Comparison of ENCODE assay signal across 9 mouse cellular contexts in genomic region chr3:89322131-89322500, GRCm38 (mm10). TPM values are rescaled to one million over a fixed set of nuclear protein-coding genes. Genes with fewer than 3 reads are reported as not detected.
DNase-seq lines count a peak whose midpoint lies in the region; ATAC-seq and TF ChIP-seq lines count a peak whose summit lies in the region.
"Had no signal": no experiment of that assay in that cellular context is flagged by ENCODE, and none has a peak within 500 bp of the region (broad histone marks: within the 10 kb centered on the region; RNA-seq: fewer than 3 reads in every experiment).

No protein-coding gene starts in this region.

- H3K9me3 ChIP-seq in liver, embryonic 11.5 days (ENCODE audit: control insufficient read depth, low read length) = no peaks in the 10 kb centered on the region

- no peak for TF ChIP-seq CTCF in cerebellum, adult 2 months (IDR thresholded peaks at IDR 0.05; ENCODE audit: borderline replicate concordance, insufficient read depth, low read depth, low read length)
- no peak for TF ChIP-seq CTCF in spleen, adult 2 months (IDR thresholded peaks at IDR 0.05; ENCODE audit: extremely low read depth, insufficient read depth, insufficient read length, insufficient replicate concordance)

- peak overlapping the region; percentile 36 for H3K4me3 ChIP-seq in cerebellum, adult 2 months (replicated peaks; ENCODE audit: insufficient read depth, low read depth, low read length)
- peak overlapping the region; percentile 24; the same call in 1 of the 2 replicates for H3K4me3 ChIP-seq in spleen, adult 2 months (ENCODE audit: extremely low read depth, insufficient read depth, insufficient read length)
- H3K4me3 ChIP-seq in liver, embryonic 11.5 days (ENCODE audit: low read depth, low read length) = peak overlapping the region; percentile 63

- no peak overlapping the region for H3K27ac ChIP-seq in cerebellum, adult 2 months (ENCODE audit: insufficient read depth, low read length)
- H3K27ac ChIP-seq in spleen, adult 2 months (ENCODE audit: insufficient read depth, low read length) = no peak overlapping the region
- H3K27ac ChIP-seq in liver, embryonic 11.5 days (ENCODE audit: low read depth, low read length) = no peak overlapping the region
- H3K27ac ChIP-seq: macrophage had no signal

- H3K4me2 ChIP-seq in liver, embryonic 11.5 days = peak overlapping the region; percentile 89

- TF ChIP-seq POLR2A in cerebellum, adult 2 months (IDR thresholded peaks at IDR 0.05; ENCODE audit: borderline replicate concordance, insufficient read depth, low read length) = no peak
- TF ChIP-seq POLR2A in spleen, adult 2 months (IDR thresholded peaks at IDR 0.05; ENCODE audit: low read depth, low read length) = no peak

- peaks cover 6% of the 10 kb centered on the region; the same call in 1 of the 2 replicates for H3K27me3 ChIP-seq in cerebellum, adult 2 months (ENCODE audit: control insufficient read depth, insufficient read depth, low read length)
- H3K27me3 ChIP-seq in spleen, adult 2 months (ENCODE audit: control insufficient read depth, insufficient read depth, low read length) = peaks cover 38% of the 10 kb centered on the region
- H3K27me3 ChIP-seq in liver, embryonic 11.5 days (replicated peaks; ENCODE audit: control insufficient read depth, insufficient read depth, low read length) = peaks cover 74% of the 10 kb centered on the region

- peaks cover 9% of the 10 kb centered on the region; the same call in 1 of the 2 replicates for H3K4me1 ChIP-seq in cerebellum, adult 2 months (ENCODE audit: control insufficient read depth, insufficient read depth, low read length)
- H3K4me1 ChIP-seq in spleen, adult 2 months (ENCODE audit: control insufficient read depth, insufficient read depth, insufficient read length) = peaks cover 22% of the 10 kb centered on the region
- peaks cover 32% of the 10 kb centered on the region for H3K4me1 ChIP-seq in liver, embryonic 11.5 days (replicated peaks; ENCODE audit: control insufficient read depth, insufficient read depth, low read length)

- no peak for ATAC-seq in liver, embryonic 11.5 days (replicated peaks; ENCODE audit: low FRiP score)

- H3K36me3 ChIP-seq in spleen, adult 2 months (ENCODE audit: control insufficient read depth, insufficient read depth, low read length) = no peaks in the 10 kb centered on the region
- H3K36me3 ChIP-seq in liver, embryonic 11.5 days (ENCODE audit: control insufficient read depth, insufficient read depth, low read length) = no peaks in the 10 kb centered on the region

- no peak overlapping the region for H3K9ac ChIP-seq in liver, embryonic 11.5 days (ENCODE audit: low read depth, low read length)

- DNase-seq in cerebellum, adult 2 months = no peak
- DNase-seq in cerebellum, adult 9-11 months = no peak
- no peak for DNase-seq in spleen, adult 2 months (ENCODE audit: low read depth in 1 of 2, low spot score in 2 of 2)
- DNase-seq in spleen, postnatal 36 days (ENCODE audit: low spot score in 2 of 2) = no peak
- DNase-seq in liver, embryonic 11.5 days (ENCODE audit: low spot score) = no peak
- DNase-seq in adrenal gland, adult 18-20 months (ENCODE audit: low spot score in 2 of 2) = no peak
- no peak for DNase-seq in spleen, postnatal 10 days (ENCODE audit: low spot score in 2 of 2)
- DNase-seq in adrenal gland, postnatal 10 days = no peak

- WGBS in cerebellum, adult 2 months = under 1% methylated on average over 14 of the region's 14 CpGs
- 4% methylated on average over 14 of the region's 14 CpGs for WGBS in spleen, adult 2 months
- WGBS in liver, embryonic 11.5 days = 2% methylated on average over 14 of the region's 14 CpGs

RNA-seq across cellular contexts. Expression of gene Efna3, which starts 0.6 kb away (rescaled TPM):
- 31.9 and 37.0 TPM in 2 replicates for polyA plus RNA-seq in cerebellum, adult 2 months (2012; rRNA removed)
- polyA plus RNA-seq in spleen, adult 2 months (2012; rRNA removed) = not detected in 2 replicates
- polyA plus RNA-seq in liver, embryonic 11.5 days (2014; fragmentation: Nextera tagmentation; extraction: Ambion mirVana) = 2.1 and 3.9 TPM in 2 replicates
- total RNA-seq in adrenal gland, adult 18-20 months (2021) = under 1 TPM in 1 of 2 experiments, not detected in 1; 0.42 TPM
- under 1 TPM; 0.51 to 0.73 TPM for total RNA-seq in adrenal gland, postnatal 10 days (2021)
- polyA plus RNA-seq: macrophage had no signal

RNA-seq across cellular contexts. Expression of gene Efna4, which starts 15.7 kb away (rescaled TPM):
- 0.36 and 0.64 TPM in 2 replicates for polyA plus RNA-seq in cerebellum, adult 2 months (2012; rRNA removed)
- polyA plus RNA-seq in spleen, adult 2 months (2012; rRNA removed) = 0.62 and 1.5 TPM in 2 replicates
- 6.5 and 6.9 TPM in 2 replicates for polyA plus RNA-seq in liver, embryonic 11.5 days (2014; fragmentation: Nextera tagmentation; extraction: Ambion mirVana)
- 1 to 10 TPM in 1 of 2 experiments, under 1 TPM in 1; 0.43 to 1.1 TPM for total RNA-seq in adrenal gland, adult 18-20 months (2021)
- 1 to 10 TPM; 1.7 to 2.2 TPM for total RNA-seq in adrenal gland, postnatal 10 days (2021)
- polyA plus RNA-seq: macrophage had no signal

RNA-seq across cellular contexts. Expression of gene Adam15, which starts 27.7 kb away (rescaled TPM):
- 142 and 147 TPM in 2 replicates for polyA plus RNA-seq in cerebellum, adult 2 months (2012; rRNA removed)
- 49.6 and 62.0 TPM in 2 replicates for polyA plus RNA-seq in spleen, adult 2 months (2012; rRNA removed)
- polyA plus RNA-seq in liver, embryonic 11.5 days (2014; fragmentation: Nextera tagmentation; extraction: Ambion mirVana) = 19.5 and 23.2 TPM in 2 replicates
- total RNA-seq in adrenal gland, adult 18-20 months (2021) = 10 to 100 TPM; 56.3 to 87.6 TPM
- total RNA-seq in adrenal gland, postnatal 10 days (2021) = 10 to 100 TPM; 62.8 to 68.9 TPM

RNA-seq across cellular contexts. Expression of gene Dcst2, which starts 39.7 kb away (rescaled TPM):
- 0.32 and 0.36 TPM in 2 replicates for polyA plus RNA-seq in cerebellum, adult 2 months (2012; rRNA removed)
- polyA plus RNA-seq in spleen, adult 2 months (2012; rRNA removed) = 0.15 and 0.43 TPM in 2 replicates
- polyA plus RNA-seq in liver, embryonic 11.5 days (2014; fragmentation: Nextera tagmentation; extraction: Ambion mirVana) = 0.10 TPM in 1 of 2 replicates, not detected in the other
- under 1 TPM; 0.80 to 0.93 TPM for total RNA-seq in adrenal gland, adult 18-20 months (2021)
- total RNA-seq in adrenal gland, postnatal 10 days (2021) = under 1 TPM; 0.48 to 0.82 TPM
- polyA plus RNA-seq: macrophage had no signal

RNA-seq across cellular contexts. Expression of gene Efna1, which starts 41.2 kb away (rescaled TPM):
- 14.2 and 14.7 TPM in 2 replicates for polyA plus RNA-seq in cerebellum, adult 2 months (2012; rRNA removed)
- 5.3 and 5.9 TPM in 2 replicates for polyA plus RNA-seq in spleen, adult 2 months (2012; rRNA removed)
- 11.4 and 11.8 TPM in 2 replicates for polyA plus RNA-seq in liver, embryonic 11.5 days (2014; fragmentation: Nextera tagmentation; extraction: Ambion mirVana)
- 10 to 100 TPM; 12.2 to 12.6 TPM for total RNA-seq in adrenal gland, adult 18-20 months (2021)
- total RNA-seq in adrenal gland, postnatal 10 days (2021) = 10 to 100 TPM; 25.0 to 34.3 TPM
